Mouse (Mus musculus) urinary bladder, postnatal 4 days (tissue): ENCODE data around the gene Vmn2r84.
"Not testable (repeated sequence)": the region's sequence is repeated elsewhere in the genome, so short reads cannot be mapped to it uniquely, and the experiment has no call there.

Experiments
- DNase-seq, 2 experiments: peaks; one replicate each; pipeline ENCODE4 v3.0.0; 2021 to 2022; ENCODE audit warnings: low spot score in 2 of 2

Vmn2r84 gene

GRCm38 (mm10) chr10:130394232-130394631 lies at the start of gene Vmn2r84:
Gene Vmn2r84, minus strand, starts transcription at chr10:130394332.
- DNase-seq, result no peak

DNA sequence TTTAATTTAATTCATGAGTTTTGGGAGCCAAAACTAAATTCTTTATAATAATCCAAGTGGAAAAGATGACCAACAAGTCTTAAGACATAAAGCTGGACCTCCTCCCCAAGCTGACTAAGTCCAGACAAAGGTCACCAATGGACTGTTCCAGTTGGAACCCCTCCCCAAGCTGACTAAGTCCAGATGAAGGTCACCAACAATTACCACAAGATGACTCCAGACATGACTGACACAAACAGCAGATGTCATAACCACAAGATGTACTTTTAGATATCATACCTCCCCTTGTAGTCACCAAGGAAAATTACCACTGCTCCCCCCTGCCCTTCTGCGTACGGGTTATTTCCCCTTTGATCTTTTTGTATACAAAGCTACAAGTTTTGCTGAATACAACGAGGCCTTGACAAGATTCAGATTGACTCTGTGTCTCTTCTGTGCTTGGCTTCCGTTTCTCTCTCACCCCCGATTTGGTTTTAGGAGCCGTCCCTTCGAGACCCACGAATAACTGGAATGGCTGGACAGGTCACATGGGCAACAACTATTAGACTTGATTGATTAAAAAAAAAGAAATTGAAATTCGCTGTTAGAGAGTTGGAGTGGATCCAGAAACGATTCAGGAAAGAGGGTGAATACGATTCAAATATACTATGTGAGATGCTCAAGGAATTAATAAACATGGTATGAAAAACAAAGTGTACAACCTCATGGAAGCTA lies 40.2 kb upstream of the Vmn2r84 start:
- not testable (repeated sequence) for DNase-seq

GRCm38 (mm10) chr10:130429603-130430002 lies 35.5 kb upstream of the Vmn2r84 start, which contains the start of gene Vmn2r85:
Gene Vmn2r85, minus strand, starts transcription at chr10:130429703.
- not testable (repeated sequence) for DNase-seq

- DNase-seq, result not testable (repeated sequence)
Measured at GRCm38 (mm10) chr10:130422368-130422767, 28.2 kb upstream of the Vmn2r84 start.

DNA sequence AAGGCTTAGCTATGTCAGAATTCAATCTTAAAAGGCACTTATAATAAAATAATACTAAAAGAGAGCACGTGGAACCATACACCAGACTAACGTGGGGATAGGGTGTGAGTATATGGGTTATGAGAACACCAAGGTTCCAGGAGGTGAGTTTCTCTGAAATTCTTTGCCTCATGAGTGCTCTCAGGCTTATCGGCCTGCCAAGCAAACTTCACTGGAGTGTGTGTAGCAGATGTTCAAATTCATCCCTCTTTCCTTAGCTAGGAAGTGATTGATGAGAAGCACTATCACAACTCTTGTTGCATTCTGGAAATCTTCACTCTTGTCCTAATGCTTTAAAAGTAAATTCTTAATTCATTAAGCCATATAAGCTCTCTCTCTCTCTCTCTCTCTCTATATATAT lies 26.3 kb upstream of the Vmn2r84 start:
- DNase-seq, result no peak

- DNase-seq, result not testable (repeated sequence)
Measured at GRCm38 (mm10) chr10:130419954-130420353, 25.8 kb upstream of the Vmn2r84 start.

DNA sequence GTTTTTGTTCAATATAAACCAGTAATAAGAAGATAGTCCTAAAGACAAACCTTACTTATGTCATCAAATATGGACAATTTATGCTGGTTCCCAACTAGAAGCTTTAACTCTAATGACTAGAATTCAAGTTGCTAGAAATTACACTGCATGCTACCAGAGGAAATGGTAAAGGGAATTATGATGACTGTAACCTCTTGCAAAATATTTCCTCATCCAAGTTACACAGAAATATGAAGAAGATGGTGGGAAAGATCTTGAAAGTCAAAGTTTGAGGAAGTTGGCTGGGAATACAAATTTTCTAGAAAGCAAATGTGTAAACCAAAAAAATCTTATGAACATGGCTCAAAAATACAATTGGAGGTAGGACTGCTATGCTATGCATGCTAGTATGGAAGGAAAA lies 22.2 kb upstream of the Vmn2r84 start:
- not testable (repeated sequence) for DNase-seq

DNA sequence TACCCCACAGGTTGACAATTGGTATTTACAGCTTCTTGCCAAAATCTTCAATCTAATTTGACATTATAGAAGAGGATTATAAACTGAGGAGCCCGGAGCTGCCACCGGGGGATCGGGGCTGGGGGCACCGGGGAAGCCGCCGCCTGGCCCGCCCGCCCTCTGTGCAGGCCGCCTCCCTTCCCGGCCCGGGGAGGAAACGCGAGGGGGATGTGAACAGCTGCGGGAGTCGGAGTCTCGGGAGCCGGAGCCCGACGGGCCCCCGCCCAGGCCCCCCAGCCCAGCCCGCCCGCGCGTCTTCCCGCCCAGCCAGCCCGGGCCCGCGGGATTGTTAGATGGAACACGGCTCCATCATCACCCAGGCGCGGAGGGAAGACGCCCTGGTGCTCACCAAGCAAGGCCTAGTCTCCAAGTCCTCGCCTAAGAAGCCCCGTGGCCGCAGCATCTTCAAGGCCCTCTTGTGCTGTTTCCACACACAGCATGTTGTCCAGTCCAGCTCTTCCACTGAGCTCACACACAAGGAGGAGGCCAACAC lies 18.1 kb upstream of the Vmn2r84 start:
- not testable (repeated sequence) for DNase-seq

GRCm38 (mm10) chr10:130375145-130375544 lies 19.0 kb downstream of the Vmn2r84 start:
- no peak for DNase-seq

GRCm38 (mm10) chr10:130372491-130373173 lies 21.5 kb downstream of the Vmn2r84 start:
- DNase-seq, result no peak

- DNase-seq, result no peak
Measured at GRCm38 (mm10) chr10:130371644-130372043, 22.5 kb downstream of the Vmn2r84 start.

GRCm38 (mm10) chr10:130370005-130370682 lies 24.0 kb downstream of the Vmn2r84 start:
- no peak for DNase-seq

- no peak for DNase-seq
Measured at GRCm38 (mm10) chr10:130368384-130368783, 25.7 kb downstream of the Vmn2r84 start.

DNA sequence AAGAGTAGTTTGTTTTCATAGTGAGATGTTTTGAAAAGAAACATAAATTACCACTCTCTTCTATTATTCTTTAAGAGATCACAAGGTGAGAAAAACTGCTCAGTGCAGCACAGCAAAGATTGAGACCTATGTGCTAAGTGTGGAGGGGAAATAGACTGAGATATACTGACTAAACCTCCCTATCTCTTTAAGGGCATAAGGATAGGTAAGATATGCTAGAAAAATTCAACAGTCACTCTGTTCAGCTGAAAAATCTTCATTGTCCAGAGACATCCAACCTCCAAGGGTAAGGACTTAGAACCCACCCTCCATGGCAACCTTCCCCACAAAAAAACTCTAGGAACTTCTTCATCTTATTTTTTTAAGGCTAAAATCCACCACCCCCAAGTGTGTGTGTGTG lies 29.4 kb downstream of the Vmn2r84 start:
- no peak for DNase-seq

DNA sequence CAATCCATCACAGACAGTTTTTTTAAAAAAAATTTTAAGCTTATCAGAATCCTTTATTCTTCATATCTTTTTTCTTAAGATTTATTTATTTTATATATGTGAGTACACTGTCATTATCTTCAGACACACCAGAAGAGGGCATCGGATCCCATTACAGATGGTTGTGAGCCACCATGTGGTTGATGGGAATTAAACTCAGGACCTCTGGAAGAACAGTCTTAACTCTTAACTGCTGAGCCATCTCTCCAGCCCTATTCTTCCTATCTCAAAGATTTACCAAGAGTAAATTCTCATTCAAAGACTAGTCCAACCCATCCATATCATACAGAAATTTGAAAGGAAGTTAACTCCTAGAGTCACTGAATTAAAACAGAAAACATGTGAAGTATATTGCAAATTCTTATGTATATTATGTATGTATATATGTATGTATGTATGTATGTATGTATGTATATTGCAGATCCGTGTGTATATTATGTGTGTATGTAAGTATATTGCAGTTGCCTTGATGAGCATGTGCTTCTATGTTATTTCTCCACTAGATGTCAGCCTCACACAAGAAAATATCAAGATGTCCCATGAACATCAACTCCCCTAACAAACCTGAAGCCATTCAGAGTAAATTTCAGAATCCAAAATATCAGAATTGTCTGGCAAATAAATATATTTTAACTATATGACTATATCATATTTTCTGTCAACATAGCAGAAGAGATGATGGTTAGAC lies 30.5 kb downstream of the Vmn2r84 start:
- DNase-seq, result no peak

- no peak for DNase-seq
Measured at GRCm38 (mm10) chr10:130344056-130344455, 50.1 kb downstream of the Vmn2r84 start.

GRCm38 (mm10) chr10:130340050-130340449 lies 54.1 kb downstream of the Vmn2r84 start:
- DNase-seq, result not testable (repeated sequence)

- no peak for DNase-seq
Measured at GRCm38 (mm10) chr10:130337581-130337980, 56.6 kb downstream of the Vmn2r84 start.

DNA sequence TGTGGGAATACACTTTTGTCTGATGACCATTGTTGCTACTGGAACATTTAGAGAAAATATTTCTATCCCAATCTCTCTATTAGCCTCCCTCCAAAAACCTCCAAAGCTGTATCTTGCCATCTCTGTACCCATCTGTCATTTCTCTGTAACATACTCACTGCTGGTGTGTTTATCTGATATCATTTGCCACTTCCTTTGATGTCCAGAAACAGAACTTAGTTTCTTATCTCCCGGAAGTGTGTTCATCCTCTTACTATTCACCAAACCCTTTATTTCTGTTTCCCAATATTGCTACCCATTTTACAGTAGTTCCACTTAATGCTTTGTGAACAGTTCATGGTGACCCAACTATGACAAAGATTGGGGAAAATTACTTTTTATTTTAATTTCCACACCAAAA lies 57.7 kb downstream of the Vmn2r84 start:
- DNase-seq, result no peak

GRCm38 (mm10) chr10:130330711-130331110 lies 63.4 kb downstream of the Vmn2r84 start:
- no peak for DNase-seq
